Mouse (Mus musculus) forebrain, postnatal 0 days (tissue): ENCODE measurements around the gene Hist1h4c. TPM values are rescaled to one million over a fixed set of nuclear protein-coding genes. Genes with fewer than 3 reads are reported as not detected.

Source experiments
- ATAC-seq: fragments of 200-750 bp; cut with Nextera tagmentation; 2 replicates; pipeline ENCODE4 v1.8.0; 2017; ENCODE audit warnings: mild to moderate bottlenecking, moderate library complexity
- DNase-seq: peaks from one replicate; pipeline ENCODE4 v3.0.0-alpha.2; 2015
- H3K27ac ChIP-seq: fragments of 300-500 bp; sonication (generic); 2 replicates; pipeline ENCODE4 v1.5.1; 2014; ENCODE audit warnings: low read depth, mild to moderate bottlenecking, antibody characterized with exemption, low read length, moderate library complexity, mixed read lengths
- H3K27me3 ChIP-seq: fragments of 300-500 bp; sonication (generic); 2 replicates; pipeline ENCODE4 v1.6.1; 2014; ENCODE audit warnings: mild to moderate bottlenecking, low read length, mixed read lengths; ENCODE audit not compliant: insufficient read depth
- H3K36me3 ChIP-seq: fragments of 300-500 bp; sonication (generic); 2 replicates; pipeline ENCODE4 v1.6.1; 2014; ENCODE audit warnings: mild to moderate bottlenecking, moderate library complexity; ENCODE audit not compliant: insufficient read depth
- H3K4me1 ChIP-seq: fragments of 300-500 bp; sonication (generic); 2 replicates; pipeline ENCODE4 v1.6.1; 2014; ENCODE audit warnings: antibody characterized with exemption; ENCODE audit not compliant: insufficient read depth
- H3K4me2 ChIP-seq: fragments of 300-500 bp; sonication (generic); 2 replicates; pipeline ENCODE4 v1.6.1; 2014; ENCODE audit warnings: low read depth, mild to moderate bottlenecking, moderate library complexity
- H3K4me3 ChIP-seq: fragments of 300-500 bp; sonication (generic); 2 replicates; pipeline ENCODE4 v1.5.1; 2014; ENCODE audit warnings: low read depth, low read length, mixed read lengths
- H3K9ac ChIP-seq: fragments of 300-500 bp; sonication (generic); 2 replicates; pipeline ENCODE4 v1.6.1; 2014; ENCODE audit warnings: mild to moderate bottlenecking
- H3K9me3 ChIP-seq: fragments of 300-500 bp; sonication (generic); 2 replicates; pipeline ENCODE4 v1.6.1; 2016; ENCODE audit warnings: low read length
- CTCF ChIP-seq: sonication (generic); IDR thresholded peaks from 2 replicates; pipeline ENCODE4 v1.5.1; 2016; ENCODE audit warnings: antibody characterized with exemption, control low read depth, low read depth
- WGBS: fragments of 180-500 bp; shearing (Covaris S2); extraction: QIAGEN DNeasy Blood & Tissue Kit; methylation state at CpG from one replicate; pipeline ENCODE4 v1.1.7; 2014; 5-methylcytosine and 5-hydroxymethylcytosine counted together
- polyA plus RNA-seq: library from polyadenylated mRNA; unstranded; fragments of >200 nt; fragmentation: Nextera tagmentation; extraction: Ambion mirVana; gene quantifications from 2 replicates; pipeline ENCODE4 v1.2.1, GENCODE M21; 2015
- total RNA-seq: library from RNA; depleted of rRNA; stranded (reverse); fragments of >200 nt; gene quantifications from 2 replicates; pipeline ENCODE4 v1.2.3, GENCODE M21; 2014

Hist1h4c gene
- total and polyA plus RNA-seq, 2 experiments from 2014 or later = 2.3 to 942 TPM

- TF ChIP-seq CTCF = no peak
- Histone ChIP-seq H3K9ac (0 out of 2 replicates have a peak overlapping the region, but pooled peaks have one; percentile 22), H3K27me3 (no peaks in the 10 kb centered on the region), H3K4me2 (peak overlapping the region; percentile 78), H3K4me1 (peaks cover 6% of the 10 kb centered on the region), H3K4me3 (peak overlapping the region; percentile 41; the same call in 1 of the 2 replicates), H3K36me3 (no peaks in the 10 kb centered on the region), H3K27ac (no peak overlapping the region), H3K9me3 (no peaks in the 10 kb centered on the region)
- DNase-seq (no peak), ATAC-seq (no peak)
- WGBS = 1% methylated on average over 13 of the region's 36 CpGs
Measured at GRCm38 (mm10) chr13:23744421-23745380, 46.4 kb upstream of the Hist1h4c start.

DNA sequence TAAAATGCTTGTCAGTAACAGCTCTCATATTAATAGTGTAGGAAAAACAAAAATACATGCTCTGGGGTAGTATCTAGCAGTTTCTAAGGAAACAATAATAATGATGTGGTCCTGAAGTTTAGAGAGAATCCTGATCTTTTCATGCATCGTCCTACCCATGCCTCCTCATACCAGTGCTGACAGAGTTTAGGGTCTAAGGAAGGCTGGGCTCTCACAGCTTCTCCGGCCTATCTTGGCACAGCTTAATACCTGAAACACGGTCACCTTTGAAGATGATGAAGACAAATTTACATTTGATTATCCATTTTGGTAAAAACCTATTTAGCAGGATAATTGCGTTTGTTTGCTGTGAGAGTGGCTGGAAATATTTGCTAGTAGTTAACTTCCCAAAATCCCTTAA is 45.7 kb upstream of the Hist1h4c start:
- Histone ChIP-seq H3K9ac (no peak overlapping the region), H3K4me1 (peaks cover 6% of the 10 kb centered on the region), H3K36me3 (no peaks in the 10 kb centered on the region), H3K27me3 (no peaks in the 10 kb centered on the region), H3K4me2 (no peak overlapping the region), H3K9me3 (no peaks in the 10 kb centered on the region), H3K4me3 (no peak overlapping the region), H3K27ac (no peak overlapping the region)
- DNase-seq (no peak), ATAC-seq (no peak)
- TF ChIP-seq CTCF = no peak
- WGBS = 31% methylated on average over 4 of the region's 4 CpGs

DNA sequence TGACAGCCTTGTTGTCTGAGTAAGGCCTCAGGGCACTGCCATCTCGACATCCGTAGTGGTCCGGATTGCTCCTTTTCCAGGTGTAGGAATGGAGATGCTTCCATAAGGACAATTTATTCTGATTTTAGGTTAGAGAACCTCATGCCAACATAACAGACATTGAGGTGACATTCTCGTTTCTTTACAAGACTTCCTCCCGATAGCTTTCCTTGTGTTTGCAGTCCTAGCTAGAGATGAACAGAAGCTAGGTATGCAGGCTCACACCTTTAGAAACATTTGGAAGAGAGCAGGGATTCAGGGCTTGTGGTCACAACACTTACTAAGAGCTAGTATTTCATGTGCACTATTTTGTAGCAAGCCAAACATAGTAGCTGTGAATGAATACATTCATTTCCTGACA is 45.0 kb upstream of the Hist1h4c start:
- no peak overlapping the region for H3K9ac ChIP-seq
- DNase-seq = no peak
- no peak overlapping the region for H3K4me3 ChIP-seq
- H3K27me3 ChIP-seq = no peaks in the 10 kb centered on the region
- no peak overlapping the region for H3K4me2 ChIP-seq
- H3K27ac ChIP-seq = no peak overlapping the region
- ATAC-seq = no peak
- H3K36me3 ChIP-seq = no peaks in the 10 kb centered on the region
- TF ChIP-seq CTCF = no peak
- WGBS = 78% methylated on average over 5 of the region's 5 CpGs
- H3K9me3 ChIP-seq = no peaks in the 10 kb centered on the region
- peaks cover 6% of the 10 kb centered on the region for H3K4me1 ChIP-seq

GRCm38 (mm10) chr13:23742007-23742406 is 43.8 kb upstream of the Hist1h4c start:
- H3K27me3 ChIP-seq = no peaks in the 10 kb centered on the region

GRCm38 (mm10) chr13:23740910-23741309 is 42.7 kb upstream of the Hist1h4c start:
- Histone ChIP-seq H3K27ac (no peak overlapping the region), H3K4me3 (no peak overlapping the region), H3K36me3 (no peaks in the 10 kb centered on the region), H3K9me3 (no peaks in the 10 kb centered on the region), H3K9ac (no peak overlapping the region), H3K27me3 (no peaks in the 10 kb centered on the region), H3K4me1 (peaks cover 6% of the 10 kb centered on the region), H3K4me2 (no peak overlapping the region)
- no peak for TF ChIP-seq CTCF
- 69% methylated on average over 5 of the region's 5 CpGs for WGBS
- ATAC-seq (no peak), DNase-seq (no peak)

More at GRCm38 (mm10) chr13:23742007-23742406, 43.8 kb upstream of the Hist1h4c start:
- ATAC-seq = no peak
- Histone ChIP-seq H3K27ac (no peak overlapping the region), H3K4me2 (no peak overlapping the region), H3K4me1 (peaks cover 6% of the 10 kb centered on the region), H3K36me3 (no peaks in the 10 kb centered on the region), H3K4me3 (no peak overlapping the region), H3K9ac (no peak overlapping the region), H3K9me3 (no peaks in the 10 kb centered on the region)
- TF ChIP-seq CTCF = no peak
- no peak for DNase-seq

DNA sequence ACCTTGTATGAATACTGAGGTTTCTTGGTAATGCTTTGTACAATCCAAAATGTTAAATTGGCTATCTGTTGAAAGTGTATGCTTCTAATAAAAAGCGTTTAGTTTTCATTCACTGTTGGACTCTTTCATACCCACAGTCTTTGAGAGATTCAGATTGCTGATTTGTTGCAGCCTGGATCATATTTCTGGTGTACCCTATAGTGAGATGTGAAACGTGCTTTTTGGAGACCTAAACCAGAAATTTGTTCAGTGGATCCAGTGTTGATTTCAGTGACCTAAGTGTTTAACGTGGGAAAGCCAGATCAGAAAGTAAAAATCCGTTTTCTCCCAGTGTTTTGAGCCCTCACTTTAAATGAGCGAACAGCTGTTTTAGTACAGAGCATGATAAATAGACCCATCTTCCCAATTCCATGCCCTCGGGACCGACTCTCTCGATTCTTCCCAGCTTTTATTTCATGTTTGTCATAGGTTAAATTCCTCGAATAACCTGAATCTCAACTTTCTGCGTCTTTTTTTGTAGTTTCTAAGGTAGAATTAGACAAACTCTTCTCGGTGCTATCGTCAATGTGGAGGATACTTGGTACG is 42.1 kb upstream of the Hist1h4c start:
- DNase-seq = no peak
- peak overlapping the region; percentile 80; the same call in 1 of the 2 replicates for H3K27ac ChIP-seq
- 38% methylated on average over 13 of the region's 13 CpGs for WGBS
- peaks cover 6% of the 10 kb centered on the region for H3K4me1 ChIP-seq
- H3K9ac ChIP-seq = peak overlapping the region; percentile 80
- no peaks in the 10 kb centered on the region for H3K36me3 ChIP-seq
- no peaks in the 10 kb centered on the region for H3K9me3 ChIP-seq
- H3K27me3 ChIP-seq = no peaks in the 10 kb centered on the region
- ATAC-seq = no peak
- peak overlapping the region; percentile 51 for H3K4me3 ChIP-seq
- H3K4me2 ChIP-seq = peak overlapping the region; percentile 100
- TF ChIP-seq CTCF = no peak

- Histone ChIP-seq H3K4me3 (peak overlapping the region; percentile 51), H3K27me3 (no peaks in the 10 kb centered on the region), H3K4me2 (peak overlapping the region; percentile 100), H3K9me3 (no peaks in the 10 kb centered on the region), H3K9ac (peak overlapping the region; percentile 80), H3K4me1 (peaks cover 6% of the 10 kb centered on the region), H3K27ac (peak overlapping the region; percentile 80), H3K36me3 (no peaks in the 10 kb centered on the region)
- no peak for DNase-seq
- WGBS = 1% methylated on average over 14 of the region's 14 CpGs
- TF ChIP-seq CTCF = no peak
- peak; percentile 25 for ATAC-seq
Measured at GRCm38 (mm10) chr13:23739922-23740252, 41.6 kb upstream of the Hist1h4c start.
